Mouse (Mus musculus): ENCODE measurements around the gene Lrfn5.

Gene Lrfn5

DNA sequence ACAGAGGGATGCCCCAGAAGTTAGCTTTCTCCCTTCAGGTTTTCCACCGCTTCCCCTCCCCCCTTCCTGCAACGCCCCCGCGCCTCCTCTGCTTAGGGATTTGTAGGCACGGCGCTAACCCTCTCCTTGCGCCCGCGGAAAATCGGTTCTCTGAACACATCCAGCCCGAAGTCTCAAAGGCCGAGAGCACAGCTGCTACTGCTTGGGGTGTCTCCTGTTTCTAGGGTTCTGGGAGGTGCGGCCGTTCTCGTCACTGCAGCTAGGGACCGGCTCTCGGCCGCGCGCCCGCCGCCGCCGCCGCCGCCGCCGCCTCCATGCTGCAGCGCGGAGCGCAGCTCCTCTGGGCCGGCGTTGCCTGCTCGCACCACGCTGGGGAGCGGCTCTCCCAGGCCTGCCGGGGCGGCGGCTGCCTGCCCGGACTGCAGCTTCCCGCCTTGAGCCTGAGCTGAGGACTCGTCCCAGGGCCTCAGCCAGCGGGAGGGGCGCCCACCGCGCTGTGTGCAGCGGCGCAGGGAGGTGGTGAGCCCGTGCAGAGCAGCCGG lies at the start of gene Lrfn5:
TSS of gene Lrfn5 (plus strand) at position 322 of the 542 bp plus-strand sequence.
- peak; percentile 65 to 76 for DNase-seq (ENCODE audit: low spot score in 2 of 2)

- DNase-seq (ENCODE audit: low spot score in 2 of 2), result peak; percentile 51 to 58
Observed at GRCm38 (mm10) chr12:61521501-61522147, 1.3 kb upstream of the Lrfn5 start.

DNA sequence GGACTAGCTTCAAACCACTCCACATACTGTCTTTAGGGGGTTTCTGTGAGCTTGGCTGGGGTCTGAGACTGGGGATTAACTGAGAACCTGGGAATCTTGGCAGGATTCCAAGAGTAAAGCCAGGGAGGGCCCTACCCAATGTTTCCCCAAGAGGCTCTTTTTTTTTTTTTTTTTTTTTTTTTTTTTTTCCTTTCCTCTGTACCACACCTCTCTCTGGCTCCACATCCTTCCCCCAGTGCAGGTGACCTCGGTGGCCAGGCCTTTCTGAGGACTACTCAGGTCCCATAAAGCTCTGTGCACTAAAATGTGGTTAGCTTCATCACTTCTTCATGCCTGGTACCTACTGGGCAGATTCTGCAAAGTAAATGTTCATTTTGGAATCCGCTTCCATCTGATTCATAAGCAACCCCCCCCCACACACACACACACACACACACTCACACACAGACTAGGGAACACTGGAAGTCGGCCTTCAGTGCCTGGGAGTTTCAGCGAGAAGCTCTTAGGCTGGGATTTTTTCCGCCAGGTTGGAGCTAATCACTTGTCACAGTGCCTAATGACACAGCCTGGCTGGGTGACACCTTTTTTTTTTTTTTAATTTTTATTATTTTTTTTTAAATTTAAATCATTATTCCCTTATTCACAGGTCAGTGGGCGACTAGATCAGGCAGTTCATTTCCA lies 662 bp upstream of the Lrfn5 start:
- DNase-seq (ENCODE audit: low spot score in 2 of 2), result no peak

DNA sequence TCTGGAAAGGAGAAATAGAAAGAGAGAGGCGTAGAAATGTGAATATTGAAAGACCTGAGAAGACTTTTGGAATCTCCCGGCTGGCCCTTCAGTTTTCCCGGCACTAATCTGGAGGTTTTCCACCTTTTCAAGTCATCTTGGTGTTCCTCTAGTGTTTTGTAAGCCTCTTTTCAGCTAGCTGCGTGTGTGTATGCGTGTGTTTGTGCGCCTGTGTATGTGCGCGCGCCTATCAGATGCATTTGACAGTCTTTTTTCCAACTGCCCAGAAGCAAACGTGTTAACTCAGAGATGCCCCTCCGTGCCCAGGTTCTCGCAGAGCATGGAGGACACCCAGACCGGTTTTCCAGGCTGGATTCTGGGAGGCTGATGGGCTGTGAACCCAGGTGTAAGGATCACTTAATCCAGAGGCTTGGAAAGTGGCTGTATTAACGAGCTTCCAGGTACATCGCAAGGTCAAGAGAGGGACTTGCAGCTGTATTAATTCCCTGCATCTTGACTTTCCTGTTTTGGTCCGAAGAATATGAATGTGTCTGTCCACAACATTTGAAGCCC lies 757 bp downstream of the Lrfn5 start:
- peak; percentile 42 to 48 for DNase-seq (ENCODE audit: low spot score in 2 of 2)

GRCm38 (mm10) chr12:61524183-61524651 lies 1.3 kb downstream of the Lrfn5 start:
- DNase-seq (ENCODE audit: low spot score in 2 of 2), result peak; percentile 50 to 67

- peak; percentile 82 to 88 for DNase-seq (ENCODE audit: low spot score in 2 of 2)
Observed at GRCm38 (mm10) chr12:61526199-61526598, 3.2 kb downstream of the Lrfn5 start.

DNA sequence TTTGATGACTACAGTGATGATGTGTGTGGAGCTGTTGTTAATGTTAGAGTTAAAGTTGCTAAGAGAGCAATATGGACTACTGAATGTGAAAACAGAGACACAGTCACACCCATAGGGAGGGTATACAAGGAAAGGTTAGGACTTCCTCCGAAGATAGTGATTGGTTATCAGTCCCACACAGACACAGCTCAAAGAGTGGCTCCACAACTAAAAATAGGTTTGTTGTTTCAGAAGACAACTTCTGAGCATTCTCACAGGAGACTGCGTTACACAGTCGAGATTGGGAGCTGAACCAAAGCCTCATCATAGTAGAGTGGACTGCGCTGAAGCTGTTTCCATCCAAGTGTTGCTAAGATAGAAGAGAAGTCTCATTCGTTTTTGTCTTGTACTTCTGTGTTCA lies 57.0 kb downstream of the Lrfn5 start:
- no peak for DNase-seq (ENCODE audit: low spot score in 2 of 2)

DNA sequence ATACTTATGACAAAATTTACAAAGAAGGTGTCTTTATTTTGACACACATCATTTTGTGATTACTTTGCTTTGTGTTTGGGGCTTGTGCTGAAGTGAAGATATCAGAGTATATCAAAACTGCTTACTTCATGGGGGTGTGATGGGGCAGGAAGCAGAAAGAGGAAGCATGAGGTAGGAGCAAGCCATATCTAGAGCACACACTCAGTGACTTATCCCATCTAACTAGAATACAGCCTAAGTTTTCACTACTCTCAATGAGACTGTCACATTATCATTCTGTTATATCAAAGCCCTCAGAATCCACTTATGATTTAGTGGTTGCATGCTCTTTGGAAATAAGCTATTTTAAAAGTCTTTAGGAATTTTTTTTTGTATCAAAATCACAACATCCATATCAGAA lies 77.4 kb downstream of the Lrfn5 start:
- DNase-seq (ENCODE audit: low spot score in 2 of 2), result no peak

DNA sequence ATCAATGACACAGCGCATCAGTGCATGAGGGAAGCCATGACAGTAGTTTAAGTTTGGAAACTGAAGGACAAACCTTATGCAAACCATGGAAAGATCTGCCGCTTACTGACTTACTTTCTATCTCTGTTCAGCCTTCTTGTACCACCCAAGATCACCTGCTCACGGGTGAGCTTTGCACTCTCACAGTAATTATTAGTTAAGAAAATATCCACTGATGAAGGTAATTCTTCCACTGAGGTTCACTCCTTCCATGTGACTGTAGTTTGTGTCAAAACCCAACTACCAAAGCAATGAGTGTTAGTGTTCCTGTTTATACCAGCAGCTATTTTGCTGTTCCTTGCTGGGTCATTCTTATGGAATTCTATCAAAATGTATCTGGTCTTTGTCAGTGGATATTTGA lies 84.9 kb downstream of the Lrfn5 start:
- no peak for DNase-seq (ENCODE audit: low spot score in 2 of 2)

DNA sequence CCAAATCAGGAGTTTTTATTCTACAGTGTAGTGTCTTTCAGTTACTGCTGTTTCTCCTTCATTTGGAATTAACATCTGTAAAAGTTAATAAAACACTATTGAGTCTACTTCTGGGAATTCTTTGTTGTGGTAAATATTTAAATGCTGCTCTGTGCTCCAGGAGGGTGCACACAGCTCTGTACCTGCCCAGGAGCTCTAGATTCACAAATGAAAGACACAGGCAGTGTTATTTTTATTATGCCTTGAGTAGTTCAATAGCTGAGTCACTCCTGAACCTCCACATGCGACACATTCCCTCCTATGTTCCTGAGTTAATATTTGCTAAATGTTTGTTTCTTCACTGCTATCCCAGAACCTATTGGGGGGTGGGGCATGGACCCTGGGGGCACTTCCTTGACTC lies 87.1 kb downstream of the Lrfn5 start:
- no peak for DNase-seq (ENCODE audit: low spot score in 2 of 2)

GRCm38 (mm10) chr12:61624532-61624931 lies 101.6 kb downstream of the Lrfn5 start:
- no peak for DNase-seq (ENCODE audit: low spot score in 2 of 2)

GRCm38 (mm10) chr12:61654380-61654779 lies 131.4 kb downstream of the Lrfn5 start:
- DNase-seq (ENCODE audit: low spot score in 2 of 2), result no peak

- DNase-seq (ENCODE audit: low spot score in 2 of 2), result peak in 1 of 2 experiments; percentile 20
Observed at GRCm38 (mm10) chr12:61723158-61723557, 200.2 kb downstream of the Lrfn5 start.

DNA sequence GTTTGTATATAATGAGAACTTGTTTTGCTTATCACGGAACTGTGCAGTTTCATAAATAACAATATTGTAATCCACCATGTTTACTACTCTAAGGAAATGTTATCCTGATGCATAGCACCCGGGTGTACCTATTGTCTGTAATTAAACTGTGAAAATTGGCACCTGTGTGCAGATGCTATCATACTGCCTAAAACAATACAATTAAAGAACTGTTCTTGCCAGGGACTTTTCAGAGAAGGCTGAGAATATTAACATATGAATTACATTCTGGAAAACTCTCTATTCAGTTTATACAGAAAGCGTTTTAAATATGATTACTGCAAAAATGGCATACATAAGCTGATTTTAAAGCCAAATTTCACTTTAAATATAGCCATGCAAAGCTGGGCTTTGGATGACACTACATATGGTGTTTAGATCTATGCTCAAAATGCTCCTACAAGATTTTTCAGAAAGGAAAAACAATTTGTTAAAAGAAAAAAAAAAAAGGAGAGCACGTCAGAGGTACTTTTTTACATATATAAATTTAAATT lies 284.2 kb downstream of the Lrfn5 start:
- DNase-seq (ENCODE audit: low spot score in 2 of 2), result peak in 1 of 2 experiments; percentile 7

- no peak for DNase-seq (ENCODE audit: low spot score in 2 of 2)
Observed at GRCm38 (mm10) chr12:61823601-61824000, 300.7 kb downstream of the Lrfn5 start.

GRCm38 (mm10) chr12:61826311-61826710 lies 303.4 kb downstream of the Lrfn5 start:
- no peak for DNase-seq (ENCODE audit: low spot score in 2 of 2)

DNA sequence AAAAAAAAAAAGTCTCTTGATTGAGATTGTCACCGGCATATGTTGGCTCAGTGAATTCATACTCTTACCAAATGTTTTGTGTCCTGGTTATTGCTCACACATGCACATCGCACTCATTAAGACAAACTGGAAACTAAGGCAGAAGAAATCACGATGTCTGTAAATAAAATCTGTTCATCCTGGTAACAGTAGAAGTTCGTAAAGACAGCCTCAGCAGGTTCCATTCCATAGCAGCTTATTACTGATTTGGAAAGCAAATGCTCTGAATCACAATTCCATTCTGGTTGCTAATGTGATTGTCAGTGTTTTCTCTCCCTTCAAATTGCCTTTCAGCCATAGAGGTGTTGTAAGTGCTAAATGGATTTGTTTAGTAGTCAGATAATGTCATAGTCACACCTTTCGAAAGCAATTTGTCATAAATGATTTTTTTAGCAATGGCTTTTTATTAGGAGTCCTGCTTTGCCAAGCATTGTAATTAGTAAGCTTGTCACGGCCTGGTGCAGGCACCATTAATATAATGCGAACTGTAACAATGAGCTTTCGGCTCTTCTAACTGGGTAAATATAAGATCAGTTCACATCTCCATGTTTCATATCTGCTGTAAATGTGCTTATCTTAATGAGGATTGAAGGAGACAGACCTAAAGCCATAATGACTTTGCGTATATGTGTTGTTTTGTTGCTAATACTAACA lies 319.8 kb downstream of the Lrfn5 start:
- no peak for DNase-seq (ENCODE audit: low spot score in 2 of 2)

DNA sequence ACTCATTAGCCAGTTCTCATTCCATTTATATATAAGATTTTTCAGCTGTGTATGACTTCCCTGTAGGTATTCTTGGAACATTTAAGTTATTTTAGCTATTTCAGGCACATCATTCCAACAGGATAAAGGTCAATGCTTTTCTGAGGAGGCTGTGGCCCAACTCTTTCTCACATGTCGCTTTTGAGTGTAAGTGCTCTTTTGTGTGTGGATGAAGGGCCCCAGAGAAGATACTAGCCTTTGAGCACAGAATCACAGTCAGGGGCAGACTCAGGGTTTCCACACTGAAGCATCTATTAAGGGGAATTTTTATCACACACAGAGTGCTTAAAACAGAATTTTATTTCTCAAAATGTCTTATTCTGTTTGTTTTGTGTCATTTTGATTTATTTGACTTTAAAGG lies 331.2 kb downstream of the Lrfn5 start:
- no peak for DNase-seq (ENCODE audit: low spot score in 2 of 2)

Data from frontal cortex, postnatal 36 days (tissue).